Comparison of ENCODE assay signal across 28 mouse cellular contexts in the genomic region with DNA sequence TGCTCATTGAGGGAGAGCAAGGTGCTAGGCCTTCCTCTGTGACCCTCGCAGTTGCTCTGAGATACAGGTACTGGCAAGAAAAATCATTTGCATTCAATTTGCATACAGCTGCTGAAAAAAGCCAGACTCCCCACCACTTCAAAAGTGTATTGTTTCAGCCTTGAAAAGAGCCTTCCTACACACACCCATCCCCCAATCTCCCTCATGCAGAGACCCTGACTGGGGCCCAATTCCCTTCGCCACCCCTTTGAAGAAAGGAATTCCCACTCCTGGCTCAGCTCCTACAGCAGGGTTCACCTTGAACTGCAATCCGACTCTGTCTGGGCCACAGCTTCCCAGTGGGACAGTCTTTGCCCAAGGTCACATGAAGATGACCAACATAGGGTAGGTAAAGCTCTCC.
DNase-seq lines count a peak whose midpoint lies in the region; ATAC-seq and TF ChIP-seq lines count a peak whose summit lies in the region.
"Had no signal": no experiment of that assay in that cellular context is flagged by ENCODE, and none has a peak within 500 bp of the region (broad histone marks: within the 10 kb centered on the region; RNA-seq: fewer than 3 reads in every experiment).

No protein-coding gene starts in this region.

- H3K27me3 ChIP-seq in embryonic facial prominence, embryonic 11.5 days (ENCODE audit: control insufficient read depth, insufficient read depth, low read length) = no peaks in the 10 kb centered on the region
- H3K27me3 ChIP-seq in embryonic facial prominence, embryonic 10.5 days (replicated peaks; ENCODE audit: low read depth, poor library complexity, severe bottlenecking) = no peaks in the 10 kb centered on the region
- no peaks in the 10 kb centered on the region for H3K27me3 ChIP-seq in midbrain, embryonic 10.5 days (ENCODE audit: low read depth, poor library complexity, severe bottlenecking)
- H3K27me3 ChIP-seq in midbrain, postnatal 0 days (ENCODE audit: insufficient read depth, low read length) = no peaks in the 10 kb centered on the region
- H3K27me3 ChIP-seq in forebrain, embryonic 14.5 days (replicated peaks; ENCODE audit: control insufficient read depth, insufficient read depth, low read length) = no peaks in the 10 kb centered on the region
- H3K27me3 ChIP-seq: embryonic facial prominence, embryonic 12.5 days; limb, embryonic 15.5 days; neural tube, embryonic 13.5 days had no signal

- H3K4me1 ChIP-seq in embryonic facial prominence, embryonic 11.5 days (ENCODE audit: control insufficient read depth, insufficient read depth, low read length) = no peaks in the 10 kb centered on the region
- peaks cover 15% of the 10 kb centered on the region; the same call in 1 of the 2 replicates for H3K4me1 ChIP-seq in embryonic facial prominence, embryonic 10.5 days
- peaks cover 27% of the 10 kb centered on the region for H3K4me1 ChIP-seq in midbrain, embryonic 10.5 days
- H3K4me1 ChIP-seq in midbrain, postnatal 0 days (ENCODE audit: insufficient read depth, low read length) = 0 out of 2 replicates have a peak, but pooled peaks cover 4% of the 10 kb centered on the region
- H3K4me1 ChIP-seq in forebrain, embryonic 14.5 days (ENCODE audit: control insufficient read depth, insufficient read depth, low read length) = peaks cover 6% of the 10 kb centered on the region; the same call in 1 of the 2 replicates
- H3K4me1 ChIP-seq: heart, embryonic 13.5 days had no signal

- no peak for ATAC-seq in embryonic facial prominence, embryonic 11.5 days (replicated peaks; ENCODE audit: insufficient number of reproducible peaks, low FRiP score, low TSS enrichment, low read depth)
- no peak for ATAC-seq in midbrain, postnatal 0 days (ENCODE audit: low FRiP score)
- no peak for ATAC-seq in forebrain, embryonic 14.5 days
- ATAC-seq: activated CD4-positive, CD25-positive, alpha-beta regulatory T cell, adult 4 months had no signal

- no peak overlapping the region for H3K4me2 ChIP-seq in embryonic facial prominence, embryonic 11.5 days (ENCODE audit: low read depth, low read length)
- no peak overlapping the region for H3K4me2 ChIP-seq in midbrain, postnatal 0 days (ENCODE audit: low read depth, low read length, poor library complexity, severe bottlenecking)
- no peak overlapping the region for H3K4me2 ChIP-seq in forebrain, embryonic 14.5 days (ENCODE audit: low read length)
- H3K4me2 ChIP-seq: embryonic facial prominence, embryonic 12.5 days; heart, embryonic 13.5 days; hindbrain, embryonic 14.5 days; limb, embryonic 15.5 days; lung, embryonic 14.5 days; neural tube, embryonic 13.5 days had no signal

- no peak overlapping the region for H3K9ac ChIP-seq in embryonic facial prominence, embryonic 11.5 days (replicated peaks; ENCODE audit: low read length)
- H3K9ac ChIP-seq in midbrain, postnatal 0 days (replicated peaks; ENCODE audit: low read length, poor library complexity, severe bottlenecking) = no peak overlapping the region
- H3K9ac ChIP-seq in forebrain, embryonic 14.5 days (ENCODE audit: low read length) = no peak overlapping the region
- H3K9ac ChIP-seq: embryonic facial prominence, embryonic 12.5 days; heart, embryonic 13.5 days; hindbrain, embryonic 14.5 days; limb, embryonic 15.5 days; liver, embryonic 14.5 days; lung, embryonic 14.5 days; neural tube, embryonic 13.5 days had no signal

- H3K36me3 ChIP-seq in embryonic facial prominence, embryonic 11.5 days (replicated peaks; ENCODE audit: control insufficient read depth, insufficient read depth, low read depth, low read length) = no peaks in the 10 kb centered on the region
- H3K36me3 ChIP-seq in embryonic facial prominence, embryonic 10.5 days (replicated peaks) = no peaks in the 10 kb centered on the region
- no peaks in the 10 kb centered on the region for H3K36me3 ChIP-seq in midbrain, embryonic 10.5 days
- no peaks in the 10 kb centered on the region for H3K36me3 ChIP-seq in midbrain, postnatal 0 days (ENCODE audit: insufficient read depth, low read length)
- H3K36me3 ChIP-seq in forebrain, embryonic 14.5 days (ENCODE audit: control insufficient read depth, insufficient read depth, low read length) = no peaks in the 10 kb centered on the region
- H3K36me3 ChIP-seq: embryonic facial prominence, embryonic 12.5 days; heart, embryonic 13.5 days; limb, embryonic 15.5 days; neural tube, embryonic 13.5 days had no signal

- DNase-seq in embryonic facial prominence, embryonic 11.5 days (ENCODE audit: low spot score) = peak; percentile 9
- no peak for DNase-seq in embryonic facial prominence, embryonic 10.5 days (ENCODE audit: low spot score)
- DNase-seq in midbrain, embryonic 10.5 days (ENCODE audit: low spot score) = no peak
- no peak for DNase-seq in midbrain, postnatal 0 days (ENCODE audit: low spot score)
- peak; percentile 24 for DNase-seq in forebrain, embryonic 14.5 days (ENCODE audit: low spot score)
- DNase-seq in adrenal gland, postnatal 4 days (ENCODE audit: low spot score in 2 of 2) = no peak
- DNase-seq in yolk sac, embryonic 10.5 days (ENCODE audit: low spot score) = no peak
- DNase-seq: adrenal gland, adult 8-10 months; cerebellum, adult 9-10 months; gastrocnemius, postnatal 36 days; heart, adult 2 months; heart, postnatal 14 days; kidney, adult 8-10 months; kidney, postnatal 14 days; left cerebral cortex, postnatal 4 days; lung, embryonic 14.5 days; lung, postnatal 36 days; retina, postnatal 1 day; right cerebral cortex, postnatal 25 days; thymus, postnatal 14 days had no signal

- no peak for TF ChIP-seq CTCF in midbrain, postnatal 0 days (IDR thresholded peaks at IDR 0.05)

- no peak overlapping the region for H3K27ac ChIP-seq in embryonic facial prominence, embryonic 11.5 days (replicated peaks; ENCODE audit: low read depth, low read length)
- H3K27ac ChIP-seq in embryonic facial prominence, embryonic 10.5 days (replicated peaks) = no peak overlapping the region
- H3K27ac ChIP-seq in midbrain, embryonic 10.5 days (replicated peaks) = peak overlapping the region; percentile 80
- no peak overlapping the region for H3K27ac ChIP-seq in midbrain, postnatal 0 days (ENCODE audit: low read depth, low read length)
- H3K27ac ChIP-seq in forebrain, embryonic 14.5 days (ENCODE audit: low read depth, low read length) = no peak overlapping the region
- H3K27ac ChIP-seq: embryonic facial prominence, embryonic 12.5 days; heart, adult 2 months; heart, embryonic 13.5 days; hindbrain, embryonic 14.5 days; limb, embryonic 15.5 days; liver, embryonic 14.5 days; neural tube, embryonic 13.5 days had no signal

- 28% methylated on average over 3 of the region's 3 CpGs for WGBS in embryonic facial prominence, embryonic 11.5 days
- WGBS in embryonic facial prominence, embryonic 10.5 days = 23% methylated on average over 3 of the region's 3 CpGs
- 15% methylated on average over 3 of the region's 3 CpGs for WGBS in midbrain, embryonic 10.5 days
- 24% methylated on average over 3 of the region's 3 CpGs for WGBS in midbrain, postnatal 0 days
- 5% methylated on average over 3 of the region's 3 CpGs for WGBS in forebrain, embryonic 14.5 days

- no peak overlapping the region for H3K4me3 ChIP-seq in embryonic facial prominence, embryonic 11.5 days (ENCODE audit: low read depth, low read length)
- H3K4me3 ChIP-seq in embryonic facial prominence, embryonic 10.5 days = no peak overlapping the region
- H3K4me3 ChIP-seq in midbrain, embryonic 10.5 days = no peak overlapping the region
- no peak overlapping the region for H3K4me3 ChIP-seq in midbrain, postnatal 0 days (ENCODE audit: low read depth, low read length)
- no peak overlapping the region for H3K4me3 ChIP-seq in forebrain, embryonic 14.5 days (ENCODE audit: low read depth, low read length)
- H3K4me3 ChIP-seq: embryonic facial prominence, embryonic 12.5 days; heart, adult 2 months; heart, embryonic 13.5 days; limb, embryonic 15.5 days; myocyte; neural tube, embryonic 13.5 days had no signal

- H3K9me3 ChIP-seq in embryonic facial prominence, embryonic 11.5 days (replicated peaks; ENCODE audit: control insufficient read depth, low read length) = no peaks in the 10 kb centered on the region
- no peaks in the 10 kb centered on the region for H3K9me3 ChIP-seq in embryonic facial prominence, embryonic 10.5 days
- H3K9me3 ChIP-seq in midbrain, embryonic 10.5 days (replicated peaks) = no peaks in the 10 kb centered on the region
- H3K9me3 ChIP-seq in midbrain, postnatal 0 days (ENCODE audit: low read length) = no peaks in the 10 kb centered on the region
- H3K9me3 ChIP-seq in forebrain, embryonic 14.5 days (replicated peaks; ENCODE audit: control insufficient read depth, low read length) = no peaks in the 10 kb centered on the region
- H3K9me3 ChIP-seq: embryonic facial prominence, embryonic 12.5 days; heart, embryonic 13.5 days; limb, embryonic 15.5 days; neural tube, embryonic 13.5 days had no signal

Comparison
In these comparisons a context has a peak if more than half of its experiments do, and no peak if none do; other contexts are left out.
1. DNase-seq: peak in embryonic facial prominence, embryonic 11.5 days (single experiment) and forebrain, embryonic 14.5 days (single experiment); none in embryonic facial prominence, embryonic 10.5 days (single experiment), midbrain, embryonic 10.5 days (single experiment), midbrain, postnatal 0 days (single experiment), adrenal gland, postnatal 4 days (0 of 2) and yolk sac, embryonic 10.5 days (single experiment).